11 mouse cellular contexts compared by ENCODE assay signal in the genomic region with DNA sequence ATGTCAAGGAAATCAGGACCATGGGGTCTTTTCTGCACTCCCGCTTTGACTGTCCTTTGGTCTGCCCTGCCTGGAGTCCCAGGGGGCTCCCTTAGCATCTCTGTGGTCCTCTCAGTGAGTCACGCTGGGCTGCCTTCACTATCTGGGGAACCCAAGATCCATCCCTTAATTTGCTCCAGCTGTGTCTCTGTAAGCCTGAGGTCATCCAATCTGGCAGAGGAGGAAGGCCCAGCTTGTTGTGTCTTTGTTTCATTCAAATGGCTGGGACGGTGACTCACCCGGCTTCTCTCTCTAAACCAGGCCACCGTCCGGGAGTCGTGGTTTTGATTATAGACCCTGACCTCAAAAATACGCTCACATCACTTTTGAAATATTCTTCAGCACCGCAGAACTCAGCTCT.
DNase-seq lines count a peak whose midpoint lies in the region; ATAC-seq and TF ChIP-seq lines count a peak whose summit lies in the region.
"Had no signal": no experiment of that assay in that cellular context is flagged by ENCODE, and none has a peak within 500 bp of the region (broad histone marks: within the 10 kb centered on the region; RNA-seq: fewer than 3 reads in every experiment).

No protein-coding gene starts in this region.

- H3K9me3 ChIP-seq in forebrain, embryonic 10.5 days = no peaks in the 10 kb centered on the region
- no peaks in the 10 kb centered on the region for H3K9me3 ChIP-seq in forebrain, embryonic 12.5 days
- no peaks in the 10 kb centered on the region for H3K9me3 ChIP-seq in embryonic facial prominence, embryonic 11.5 days (replicated peaks; ENCODE audit: control insufficient read depth, low read length)
- H3K9me3 ChIP-seq in midbrain, postnatal 0 days (ENCODE audit: low read length) = no peaks in the 10 kb centered on the region
- H3K9me3 ChIP-seq: hindbrain, embryonic 15.5 days had no signal

- H3K4me3 ChIP-seq in forebrain, embryonic 10.5 days = no peak overlapping the region
- H3K4me3 ChIP-seq in forebrain, embryonic 12.5 days (replicated peaks) = no peak overlapping the region
- no peak overlapping the region for H3K4me3 ChIP-seq in embryonic facial prominence, embryonic 11.5 days (ENCODE audit: low read depth, low read length)
- no peak overlapping the region for H3K4me3 ChIP-seq in midbrain, postnatal 0 days (ENCODE audit: low read depth, low read length)
- H3K4me3 ChIP-seq: hindbrain, embryonic 15.5 days; left cerebral cortex, adult 2 months had no signal

- peak overlapping the region; percentile 32 for H3K27ac ChIP-seq in forebrain, embryonic 10.5 days
- no peak overlapping the region for H3K27ac ChIP-seq in forebrain, embryonic 12.5 days
- no peak overlapping the region for H3K27ac ChIP-seq in embryonic facial prominence, embryonic 11.5 days (replicated peaks; ENCODE audit: low read depth, low read length)
- H3K27ac ChIP-seq in midbrain, postnatal 0 days (ENCODE audit: low read depth, low read length) = no peak overlapping the region
- H3K27ac ChIP-seq: hindbrain, embryonic 15.5 days; left cerebral cortex, adult 2 months had no signal

- intact Hi-C loops in heart, postnatal 10 days (cut with DNase I) = loop anchor here (10.0 kb wide), 1 partner anchor 279 kb away; a partner anchor contains a TSS

- no peak for DNase-seq in forebrain, embryonic 10.5 days (ENCODE audit: extremely low spot score, low spot score)
- DNase-seq in 3T3-L1 (ENCODE audit: low read depth, low spot score) = peak; percentile 100
- peak; percentile 67 for DNase-seq in embryonic facial prominence, embryonic 11.5 days (ENCODE audit: low spot score)
- DNase-seq in heart, postnatal 10 days = peak; percentile 76 to 77
- DNase-seq in right cerebral cortex, postnatal 25 days = no peak
- no peak for DNase-seq in midbrain, postnatal 0 days (ENCODE audit: low spot score)
- DNase-seq: thymus, postnatal 36 days had no signal

- H3K4me2 ChIP-seq in forebrain, embryonic 12.5 days = no peak overlapping the region
- no peak overlapping the region for H3K4me2 ChIP-seq in embryonic facial prominence, embryonic 11.5 days (ENCODE audit: low read depth, low read length)
- H3K4me2 ChIP-seq in midbrain, postnatal 0 days (ENCODE audit: low read depth, low read length, poor library complexity, severe bottlenecking) = no peak overlapping the region
- H3K4me2 ChIP-seq: hindbrain, embryonic 15.5 days had no signal

- no peak for ATAC-seq in forebrain, embryonic 12.5 days (ENCODE audit: low FRiP score)
- no peak for ATAC-seq in embryonic facial prominence, embryonic 11.5 days (replicated peaks; ENCODE audit: insufficient number of reproducible peaks, low FRiP score, low TSS enrichment, low read depth)
- ATAC-seq in midbrain, postnatal 0 days (ENCODE audit: low FRiP score) = no peak
- ATAC-seq in erythroid progenitor cell, adult 5-6 weeks (replicated peaks; ENCODE audit: low FRiP score, poor library complexity, severe bottlenecking) = no peak

- 43% methylated on average over 9 of the region's 9 CpGs for WGBS in forebrain, embryonic 10.5 days
- 50% methylated on average over 9 of the region's 9 CpGs for WGBS in forebrain, embryonic 12.5 days
- 22% methylated on average over 9 of the region's 9 CpGs for WGBS in embryonic facial prominence, embryonic 11.5 days
- WGBS in midbrain, postnatal 0 days = 50% methylated on average over 9 of the region's 9 CpGs

- TF ChIP-seq CTCF in midbrain, postnatal 0 days (IDR thresholded peaks at IDR 0.05) = no peak

- H3K9ac ChIP-seq in forebrain, embryonic 12.5 days = no peak overlapping the region
- no peak overlapping the region for H3K9ac ChIP-seq in embryonic facial prominence, embryonic 11.5 days (replicated peaks; ENCODE audit: low read length)
- no peak overlapping the region for H3K9ac ChIP-seq in midbrain, postnatal 0 days (replicated peaks; ENCODE audit: low read length, poor library complexity, severe bottlenecking)
- H3K9ac ChIP-seq: hindbrain, embryonic 15.5 days had no signal

- H3K36me3 ChIP-seq in forebrain, embryonic 10.5 days (replicated peaks) = no peaks in the 10 kb centered on the region
- no peaks in the 10 kb centered on the region for H3K36me3 ChIP-seq in forebrain, embryonic 12.5 days (replicated peaks)
- no peaks in the 10 kb centered on the region for H3K36me3 ChIP-seq in embryonic facial prominence, embryonic 11.5 days (replicated peaks; ENCODE audit: control insufficient read depth, insufficient read depth, low read depth, low read length)
- no peaks in the 10 kb centered on the region for H3K36me3 ChIP-seq in midbrain, postnatal 0 days (ENCODE audit: insufficient read depth, low read length)
- H3K36me3 ChIP-seq: hindbrain, embryonic 15.5 days had no signal

- peaks cover 12% of the 10 kb centered on the region for H3K27me3 ChIP-seq in forebrain, embryonic 10.5 days (ENCODE audit: poor library complexity, severe bottlenecking)
- H3K27me3 ChIP-seq in forebrain, embryonic 12.5 days = peaks cover 7% of the 10 kb centered on the region
- no peaks in the 10 kb centered on the region for H3K27me3 ChIP-seq in embryonic facial prominence, embryonic 11.5 days (ENCODE audit: control insufficient read depth, insufficient read depth, low read length)
- H3K27me3 ChIP-seq in midbrain, postnatal 0 days (ENCODE audit: insufficient read depth, low read length) = no peaks in the 10 kb centered on the region
- H3K27me3 ChIP-seq: hindbrain, embryonic 15.5 days had no signal

- peaks cover 30% of the 10 kb centered on the region for H3K4me1 ChIP-seq in forebrain, embryonic 10.5 days
- H3K4me1 ChIP-seq in forebrain, embryonic 12.5 days = peaks cover 12% of the 10 kb centered on the region; the same call in 1 of the 2 replicates
- no peaks in the 10 kb centered on the region for H3K4me1 ChIP-seq in embryonic facial prominence, embryonic 11.5 days (ENCODE audit: control insufficient read depth, insufficient read depth, low read length)
- H3K4me1 ChIP-seq in midbrain, postnatal 0 days (ENCODE audit: insufficient read depth, low read length) = no peaks in the 10 kb centered on the region

Comparison
In these comparisons a context has a peak if more than half of its experiments do, and no peak if none do; other contexts are left out.
1. DNase-seq: peak in 3T3-L1 (single experiment), embryonic facial prominence, embryonic 11.5 days (single experiment) and heart, postnatal 10 days (2 of 2); none in forebrain, embryonic 10.5 days (single experiment), right cerebral cortex, postnatal 25 days (single experiment) and midbrain, postnatal 0 days (single experiment).